Comparison of ENCODE assay signal across 22 mouse cellular contexts in genomic region chr5:136041260-136041659, GRCm38 (mm10). TPM values are rescaled to one million over a fixed set of nuclear protein-coding genes. Genes with fewer than 3 reads are reported as not detected.
DNase-seq lines count a peak whose midpoint lies in the region; ATAC-seq and TF ChIP-seq lines count a peak whose summit lies in the region.
"Had no signal": no experiment of that assay in that cellular context is flagged by ENCODE, and none has a peak within 500 bp of the region (broad histone marks: within the 10 kb centered on the region; RNA-seq: fewer than 3 reads in every experiment).

No protein-coding gene starts in this region.

- no peak overlapping the region for H3K4me3 ChIP-seq in heart, postnatal 0 days (ENCODE audit: low read depth, low read length)
- no peak overlapping the region for H3K4me3 ChIP-seq in MEL (ENCODE audit: control insufficient read depth in 1 of 2, insufficient read depth in 1 of 2, low read depth in 2 of 2, low read length in 2 of 2)
- H3K4me3 ChIP-seq: embryonic facial prominence, embryonic 13.5 days; hindbrain, embryonic 13.5 days; intestine, embryonic 15.5 days; liver, embryonic 15.5 days had no signal

- no peak overlapping the region for H3K4me2 ChIP-seq in heart, postnatal 0 days (ENCODE audit: low read depth, low read length)
- H3K4me2 ChIP-seq: embryonic facial prominence, embryonic 13.5 days; hindbrain, embryonic 13.5 days; intestine, embryonic 15.5 days; liver, embryonic 15.5 days had no signal

- no peaks in the 10 kb centered on the region for H3K4me1 ChIP-seq in heart, postnatal 0 days (ENCODE audit: control insufficient read depth, insufficient read depth)
- H3K4me1 ChIP-seq in MEL (ENCODE audit: control insufficient read depth in 1 of 2, insufficient read depth in 2 of 2, low read length in 2 of 2) = peaks cover 0 to 3% of the 10 kb centered on the region in 2 experiments; a peak in 3 of 4 replicates
- H3K4me1 ChIP-seq: hindbrain, embryonic 13.5 days had no signal

- no peaks in the 10 kb centered on the region for H3K27me3 ChIP-seq in heart, postnatal 0 days (ENCODE audit: control insufficient read depth, insufficient read depth, low read length)
- H3K27me3 ChIP-seq in MEL (ENCODE audit: control insufficient read depth in 1 of 2, insufficient read depth in 2 of 2, low read length in 2 of 2) = no peaks in the 10 kb centered on the region
- no peaks in the 10 kb centered on the region for H3K27me3 ChIP-seq in splenic B cell, adult 2 months (ENCODE audit: control insufficient read depth, insufficient read depth, low read length, poor library complexity, severe bottlenecking)
- H3K27me3 ChIP-seq: embryonic facial prominence, embryonic 13.5 days; hindbrain, embryonic 13.5 days; intestine, embryonic 15.5 days; liver, embryonic 15.5 days had no signal

- no peak for TF ChIP-seq POLR2A in MEL (IDR thresholded peaks at IDR 0.05; ENCODE audit: control insufficient read depth in 1 of 2, insufficient read depth in 1 of 2, low read depth in 1 of 2, low read length in 2 of 2, poor library complexity in 1 of 2)

- no peak overlapping the region for H3K9ac ChIP-seq in heart, postnatal 0 days (replicated peaks; ENCODE audit: low read depth, low read length)
- H3K9ac ChIP-seq in MEL (ENCODE audit: control insufficient read depth, low read depth, low read length, poor library complexity, severe bottlenecking) = no peak overlapping the region
- H3K9ac ChIP-seq: embryonic facial prominence, embryonic 13.5 days; hindbrain, embryonic 13.5 days; intestine, embryonic 15.5 days; liver, embryonic 15.5 days had no signal

- no peak for DNase-seq in heart, postnatal 0 days (ENCODE audit: low spot score)
- DNase-seq in heart, adult 11 months = no peak
- DNase-seq in 416B (ENCODE audit: low read depth) (peak; percentile 41), MEL (ENCODE audit: low read depth, low spot score) (peak; percentile 39)
- DNase-seq in splenic B cell, adult 2 months (ENCODE audit: low read depth, low spot score) = peak; percentile 44
- no peak for DNase-seq in thymus, postnatal 14 days
- DNase-seq in layer of hippocampus, adult 11-12 months (ENCODE audit: low spot score) = no peak
- DNase-seq: adrenal gland, postnatal 25 days; cerebellum, adult 8-10 months; gastrocnemius, postnatal 10 days; left cerebral cortex, postnatal 4 days; midbrain, embryonic 14.5 days; right cerebral cortex, adult 18-20 months; thymus, postnatal 25 days had no signal

- WGBS in heart, postnatal 0 days = 39% methylated on average over 2 of the region's 2 CpGs

- no peaks in the 10 kb centered on the region for H3K9me3 ChIP-seq in heart, postnatal 0 days (replicated peaks; ENCODE audit: control insufficient read depth, low read length)
- no peaks in the 10 kb centered on the region for H3K9me3 ChIP-seq in MEL (replicated peaks; ENCODE audit: insufficient read depth, low read length)
- H3K9me3 ChIP-seq: embryonic facial prominence, embryonic 13.5 days; hindbrain, embryonic 13.5 days; intestine, embryonic 15.5 days; liver, embryonic 15.5 days had no signal

- no peaks in the 10 kb centered on the region for H3K36me3 ChIP-seq in heart, postnatal 0 days (replicated peaks; ENCODE audit: control insufficient read depth, insufficient read depth, low read length)
- no peaks in the 10 kb centered on the region for H3K36me3 ChIP-seq in MEL (ENCODE audit: control insufficient read depth in 1 of 2, insufficient read depth in 2 of 2, low read length in 2 of 2)
- H3K36me3 ChIP-seq in splenic B cell, adult 2 months (ENCODE audit: control insufficient read depth, insufficient read depth, low read length, poor library complexity, severe bottlenecking) = no peaks in the 10 kb centered on the region
- H3K36me3 ChIP-seq: embryonic facial prominence, embryonic 13.5 days; hindbrain, embryonic 13.5 days; intestine, embryonic 15.5 days; liver, embryonic 15.5 days had no signal

- no peak overlapping the region for H3K27ac ChIP-seq in heart, postnatal 0 days (ENCODE audit: low read depth)
- no peak overlapping the region for H3K27ac ChIP-seq in MEL (ENCODE audit: control insufficient read depth, low read depth, low read length)
- H3K27ac ChIP-seq: embryonic facial prominence, embryonic 13.5 days; hindbrain, embryonic 13.5 days; intestine, embryonic 15.5 days; liver, embryonic 15.5 days had no signal

- 0 out of 2 replicates have a peak, but pooled peaks have one; percentile 17 for ATAC-seq in heart, postnatal 0 days (ENCODE audit: insufficient read depth, low read depth)
- ATAC-seq: intestine, embryonic 15.5 days had no signal

- TF ChIP-seq RAD21 in MEL (IDR thresholded peaks at IDR 0.05; ENCODE audit: low read depth, low read length) = no peak

- no peak for TF ChIP-seq CTCF in heart, postnatal 0 days (IDR thresholded peaks at IDR 0.05; ENCODE audit: low read depth)
- no peak for TF ChIP-seq CTCF in MEL (IDR thresholded peaks at IDR 0.05 in 2 of 3, conservative IDR thresholded peaks at IDR 0.05 in 1 of 3; ENCODE audit: control insufficient read depth in 1 of 3, insufficient read depth in 1 of 3, low read depth in 2 of 3, low read length in 3 of 3, poor library complexity in 1 of 3, severe bottlenecking in 1 of 3)

- no peak for TF ChIP-seq EP300 in heart, postnatal 0 days (IDR thresholded peaks at IDR 0.05; ENCODE audit: low read depth)
- no peak for TF ChIP-seq EP300 in MEL (IDR thresholded peaks at IDR 0.05; ENCODE audit: low read depth in 1 of 2, low read length in 2 of 2)

- no peaks in the 10 kb centered on the region for H3K79me2 ChIP-seq in MEL (ENCODE audit: control insufficient read depth, insufficient read depth, low read length, poor library complexity)

TF ChIP-seq in MEL, 35 proteins besides CTCF, POLR2A, EP300 and RAD21:
- no peak for TF ChIP-seq SIN3A (IDR thresholded peaks at IDR 0.05; ENCODE audit: low read length)

RNA-seq across cellular contexts. Expression of gene Upk3b, which starts 3.0 kb away (rescaled TPM):
- 40.6 and 47.9 TPM in 2 replicates for total RNA-seq in heart, postnatal 0 days (2014; rRNA removed; ENCODE audit: low replicate concordance)
- 21.1 and 24.0 TPM in 2 replicates for polyA plus RNA-seq in heart, postnatal 0 days (2015; fragmentation: Nextera tagmentation; extraction: Ambion mirVana)
- not detected in 2 replicates for total RNA-seq in MEL (2012; rRNA removed)
- polyA plus RNA-seq in MEL (2012; ENCODE audit: insufficient read depth in 1 of 2, insufficient read length in 2 of 2, low read depth in 1 of 2, low replicate concordance in 2 of 2, missing spikeins in 1 of 2) = not detected
- total RNA-seq: layer of hippocampus, postnatal 25 days; left cerebral cortex, postnatal 4 days; megakaryocyte, adult 5-6 weeks had no signal
- polyA plus RNA-seq: cortical plate, adult 2 months; midbrain, embryonic 14.5 days had no signal

RNA-seq across cellular contexts. Expression of gene Upk3bl, which starts 13.0 kb away (rescaled TPM):
- total RNA-seq in heart, postnatal 0 days (2014; rRNA removed; ENCODE audit: low replicate concordance) = 4.2 TPM in 1 of 2 replicates, not detected in the other
- polyA plus RNA-seq in heart, postnatal 0 days (2015; fragmentation: Nextera tagmentation; extraction: Ambion mirVana) = not detected in 2 replicates
- not detected in 2 replicates for total RNA-seq in MEL (2012; rRNA removed)
- not detected for polyA plus RNA-seq in MEL (2012; ENCODE audit: insufficient read depth in 1 of 2, insufficient read length in 2 of 2, low read depth in 1 of 2, low replicate concordance in 2 of 2, missing spikeins in 1 of 2)
- total RNA-seq: adrenal gland, postnatal 25 days; gastrocnemius, postnatal 10 days; heart, adult 8-10 months; layer of hippocampus, postnatal 25 days; left cerebral cortex, postnatal 4 days; megakaryocyte, adult 5-6 weeks had no signal
- polyA plus RNA-seq: hindbrain, embryonic 13.5 days; midbrain, embryonic 14.5 days had no signal

RNA-seq across cellular contexts. Expression of gene Rasa4, which starts 42.5 kb away (rescaled TPM):
- 0.27 and 6.2 TPM in 2 replicates for total RNA-seq in heart, postnatal 0 days (2014; rRNA removed; ENCODE audit: low replicate concordance)
- polyA plus RNA-seq in heart, postnatal 0 days (2015; fragmentation: Nextera tagmentation; extraction: Ambion mirVana) = 0.96 and 1.3 TPM in 2 replicates
- total RNA-seq in MEL (2012; rRNA removed) = 1.4 and 1.6 TPM in 2 replicates
- polyA plus RNA-seq in MEL (2012; ENCODE audit: insufficient read depth in 1 of 2, insufficient read length in 2 of 2, low read depth in 1 of 2, low replicate concordance in 2 of 2, missing spikeins in 1 of 2) = 1 to 10 TPM in 1 of 2 experiments, not detected in 1; 2.5 TPM

RNA-seq across cellular contexts. Expression of gene Dtx2, which starts 46.7 kb away (rescaled TPM):
- total RNA-seq in heart, postnatal 0 days (2014; rRNA removed; ENCODE audit: low replicate concordance) = 27.4 and 28.6 TPM in 2 replicates
- polyA plus RNA-seq in heart, postnatal 0 days (2015; fragmentation: Nextera tagmentation; extraction: Ambion mirVana) = 14.6 and 15.7 TPM in 2 replicates
- total RNA-seq in MEL (2012; rRNA removed) = 11.4 and 11.9 TPM in 2 replicates
- 10 to 100 TPM in 1 of 2 experiments, not detected in 1; 17.2 TPM for polyA plus RNA-seq in MEL (2012; ENCODE audit: insufficient read depth in 1 of 2, insufficient read length in 2 of 2, low read depth in 1 of 2, low replicate concordance in 2 of 2, missing spikeins in 1 of 2)

Comparison
In these comparisons a context has a peak if more than half of its experiments do, and no peak if none do; other contexts are left out.
1. DNase-seq: peak in 416B (single experiment), MEL (single experiment) and splenic B cell, adult 2 months (single experiment); none in heart, postnatal 0 days (single experiment), heart, adult 11 months (single experiment), thymus, postnatal 14 days (single experiment) and layer of hippocampus, adult 11-12 months (single experiment).
2. RNA of gene Upk3b, which starts 3.0 kb away (total RNA-seq): 40.6 to 47.9 TPM in heart, postnatal 0 days; not detected in MEL; every median in the first group is over 10 times any median in the second.